22 mouse cellular contexts compared by ENCODE assay signal in the genomic region with DNA sequence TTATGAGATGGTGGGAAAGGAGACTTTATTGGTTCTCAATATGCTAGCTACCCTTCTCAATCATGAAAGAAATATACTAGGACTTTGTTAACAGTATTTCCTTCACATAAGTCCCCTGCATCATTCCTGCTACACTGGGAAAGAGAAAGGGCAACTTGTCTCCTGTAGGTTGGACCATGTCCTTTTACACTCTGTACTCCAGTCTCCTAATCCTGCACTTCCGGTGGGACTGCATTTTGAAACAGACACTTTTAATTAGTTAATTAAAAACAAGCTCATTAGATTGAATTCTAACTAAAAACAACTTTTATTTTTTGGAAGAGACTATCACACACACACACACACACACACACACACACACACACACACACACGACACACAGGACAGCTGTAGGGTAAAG.
A peak's percentile ranks its signal among the peaks of the same experiment; 100 is the strongest.
DNase-seq lines count a peak whose midpoint lies in the region; ATAC-seq and TF ChIP-seq lines count a peak whose summit lies in the region.
"Had no signal": no experiment of that assay in that cellular context is flagged by ENCODE, and none has a peak within 500 bp of the region (broad histone marks: within the 10 kb centered on the region; RNA-seq: fewer than 3 reads in every experiment).

No protein-coding gene starts in this region.

- H3K4me2 ChIP-seq in kidney, embryonic 16.5 days (replicated peaks; ENCODE audit: low read depth, low read length) = no peak overlapping the region
- no peak overlapping the region for H3K4me2 ChIP-seq in kidney, embryonic 14.5 days (replicated peaks; ENCODE audit: low read depth, low read length)

- 35% methylated on average over 2 of the region's 2 CpGs for whole genome bisulfite sequencing in kidney, adult 2 months
- 77% methylated on average over 2 of the region's 2 CpGs for WGBS in kidney, embryonic 16.5 days
- 85% methylated on average over 2 of the region's 2 CpGs for whole genome bisulfite sequencing in kidney, embryonic 14.5 days

- H3K4me3 ChIP-seq in kidney, adult 2 months (ENCODE audit: insufficient read depth, low read depth, low read length) = no peak overlapping the region
- no peak overlapping the region for H3K4me3 ChIP-seq in kidney, embryonic 16.5 days (ENCODE audit: low read length)
- H3K4me3 ChIP-seq in kidney, embryonic 14.5 days (ENCODE audit: low read length) = no peak overlapping the region

- no peaks in the 10 kb centered on the region for H3K4me1 ChIP-seq in kidney, adult 2 months (ENCODE audit: control insufficient read depth, insufficient read depth, low read length)
- no peaks in the 10 kb centered on the region for H3K4me1 ChIP-seq in kidney, embryonic 16.5 days (ENCODE audit: insufficient read depth, low read length)
- no peaks in the 10 kb centered on the region for H3K4me1 ChIP-seq in kidney, embryonic 14.5 days (ENCODE audit: control insufficient read depth, insufficient read depth, low read length)

- peak; percentile 52 for DNase-seq in kidney, adult 2 months
- DNase-seq in kidney, adult 8-10 months = peak; percentile 4 to 11
- DNase-seq in kidney, postnatal 25 days = no peak
- DNase-seq in kidney, adult 9 months = peak; percentile 66
- DNase-seq in kidney, postnatal 4 days = no peak
- peak; percentile 18 to 33 for DNase-seq in kidney, postnatal 36 days
- DNase-seq: adrenal gland, adult 2 months; adrenal gland, adult 8-10 months; adrenal gland, postnatal 10 days; adrenal gland, postnatal 14 days; adrenal gland, postnatal 25 days; adrenal gland, postnatal 36 days; B cell, adult 2 months; cerebellum, adult 11 months; cerebellum, adult 11-12 months had no signal

- H3K27me3 ChIP-seq in kidney, adult 2 months (replicated peaks; ENCODE audit: control insufficient read depth, insufficient read depth, low read length) = no peaks in the 10 kb centered on the region
- no peaks in the 10 kb centered on the region for H3K27me3 ChIP-seq in kidney, embryonic 16.5 days (ENCODE audit: insufficient read depth, low read length)
- no peaks in the 10 kb centered on the region for H3K27me3 ChIP-seq in kidney, embryonic 14.5 days (ENCODE audit: control insufficient read depth, insufficient read depth, low read length)
- H3K27me3 ChIP-seq: CH12.LX had no signal

- no peak overlapping the region for H3K9ac ChIP-seq in kidney, embryonic 16.5 days (replicated peaks; ENCODE audit: low read length)
- no peak overlapping the region for H3K9ac ChIP-seq in kidney, embryonic 14.5 days (ENCODE audit: low read depth, low read length)

- no peak for TF ChIP-seq CTCF in kidney, adult 2 months (conservative IDR thresholded peaks at IDR 0.05; ENCODE audit: insufficient read depth, insufficient read length, low read depth, low read length)

- ATAC-seq in kidney, embryonic 16.5 days (ENCODE audit: low FRiP score, low TSS enrichment) = no peak
- no peak for ATAC-seq in kidney, embryonic 14.5 days (ENCODE audit: low FRiP score, low TSS enrichment)
- ATAC-seq: activated CD4-positive, CD25-positive, alpha-beta regulatory T cell, adult 4 months; CD4-positive, CD25-positive, alpha-beta regulatory T cell, adult 4 months; Patski had no signal

- no peak for TF ChIP-seq POLR2A in kidney, adult 2 months (IDR thresholded peaks at IDR 0.05; ENCODE audit: low read depth, low read length)

- H3K36me3 ChIP-seq in kidney, adult 2 months (ENCODE audit: control insufficient read depth, insufficient read depth, low read length) = no peaks in the 10 kb centered on the region
- no peaks in the 10 kb centered on the region for H3K36me3 ChIP-seq in kidney, embryonic 16.5 days (ENCODE audit: insufficient read depth, low read length)
- no peaks in the 10 kb centered on the region for H3K36me3 ChIP-seq in kidney, embryonic 14.5 days (ENCODE audit: control insufficient read depth, insufficient read depth, low read length)
- H3K36me3 ChIP-seq: G1E had no signal

- H3K27ac ChIP-seq in kidney, adult 2 months (ENCODE audit: insufficient read depth, low read depth, low read length) = no peak overlapping the region
- no peak overlapping the region for H3K27ac ChIP-seq in kidney, embryonic 16.5 days (ENCODE audit: low read length)
- no peak overlapping the region for H3K27ac ChIP-seq in kidney, embryonic 14.5 days (ENCODE audit: low read depth, low read length)

- no peaks in the 10 kb centered on the region for H3K9me3 ChIP-seq in kidney, embryonic 16.5 days (ENCODE audit: low read length)
- H3K9me3 ChIP-seq in kidney, embryonic 14.5 days (ENCODE audit: control insufficient read depth, low read length) = no peaks in the 10 kb centered on the region
- H3K9me3 ChIP-seq: G1E had no signal

Comparison
In these comparisons a context has a peak if more than half of its experiments do, and no peak if none do; other contexts are left out.
1. DNase-seq: peak in kidney, adult 2 months (single experiment), kidney, adult 8-10 months (2 of 2), kidney, adult 9 months (single experiment) and kidney, postnatal 36 days (2 of 2); none in kidney, postnatal 25 days (0 of 2) and kidney, postnatal 4 days (0 of 2).